Mouse (Mus musculus) cerebellum, postnatal 14 days (tissue): ENCODE data around the gene Rnf144a.
"Not testable (repeated sequence)": the region's sequence is repeated elsewhere in the genome, so short reads cannot be mapped to it uniquely, and the experiment has no call there.

ENCODE experiments used
- DNase-seq, 2 experiments: peaks; one replicate each; pipeline ENCODE4 v3.0.0; 2021; ENCODE audit warnings: mixed read lengths in 2 of 2

The Rnf144a gene

DNA sequence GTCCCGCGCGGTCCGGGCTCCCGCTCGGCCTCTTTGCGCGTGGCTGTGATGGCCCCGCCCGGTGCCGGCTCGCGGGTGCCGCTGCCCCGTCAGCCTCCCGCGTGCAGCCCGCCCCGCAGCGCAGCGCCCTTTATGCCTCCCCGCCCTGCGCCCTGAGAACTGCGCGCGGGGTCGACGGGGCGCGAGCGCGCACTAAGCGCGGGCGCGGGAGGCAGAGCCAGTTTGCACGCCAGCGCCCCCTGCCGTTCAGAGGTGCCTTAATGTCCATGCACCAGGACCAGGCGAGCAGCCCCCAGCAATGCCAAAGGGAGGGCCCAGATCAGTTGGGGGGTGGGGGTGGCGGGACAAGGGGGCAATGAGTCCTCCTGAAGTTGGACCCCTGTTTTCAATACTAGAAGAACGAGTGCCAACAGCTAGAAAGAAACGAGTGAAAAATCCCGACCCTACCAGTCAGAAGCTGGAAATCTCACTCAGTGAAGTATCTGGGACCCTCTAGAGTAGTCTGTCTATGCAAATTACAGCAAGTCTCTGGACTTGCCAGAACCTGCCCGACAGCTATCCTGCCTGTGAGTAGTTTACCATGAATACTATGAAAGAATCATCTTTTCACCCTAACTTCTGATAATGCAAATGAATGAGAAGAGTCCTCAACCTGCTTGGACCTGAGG is at the start of gene Rnf144a:
Gene Rnf144a, minus strand, starts transcription at position 151 of the 668 bp plus-strand sequence.
- DNase-seq, result peak; percentile 98 to 99

DNA sequence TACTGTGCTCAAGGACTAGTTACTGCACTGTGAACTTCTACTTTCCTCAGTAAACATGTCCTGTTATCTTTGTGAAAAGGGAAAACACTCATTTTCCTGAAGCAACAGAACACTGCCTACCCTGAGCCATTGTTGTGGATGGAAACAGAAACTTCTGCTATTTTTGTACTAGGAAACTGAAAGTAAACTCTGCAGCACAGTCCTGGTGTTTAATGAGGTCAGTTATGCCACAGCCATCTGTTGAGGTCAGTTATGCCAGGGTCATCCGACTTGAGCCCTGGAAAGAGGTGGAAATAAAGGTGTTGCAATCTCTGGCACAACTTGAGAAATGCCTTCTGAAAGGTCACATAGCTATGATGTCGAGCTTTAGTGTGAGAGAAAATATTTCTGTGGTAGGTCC is 45.0 kb upstream of the Rnf144a start:
- no peak for DNase-seq

DNA sequence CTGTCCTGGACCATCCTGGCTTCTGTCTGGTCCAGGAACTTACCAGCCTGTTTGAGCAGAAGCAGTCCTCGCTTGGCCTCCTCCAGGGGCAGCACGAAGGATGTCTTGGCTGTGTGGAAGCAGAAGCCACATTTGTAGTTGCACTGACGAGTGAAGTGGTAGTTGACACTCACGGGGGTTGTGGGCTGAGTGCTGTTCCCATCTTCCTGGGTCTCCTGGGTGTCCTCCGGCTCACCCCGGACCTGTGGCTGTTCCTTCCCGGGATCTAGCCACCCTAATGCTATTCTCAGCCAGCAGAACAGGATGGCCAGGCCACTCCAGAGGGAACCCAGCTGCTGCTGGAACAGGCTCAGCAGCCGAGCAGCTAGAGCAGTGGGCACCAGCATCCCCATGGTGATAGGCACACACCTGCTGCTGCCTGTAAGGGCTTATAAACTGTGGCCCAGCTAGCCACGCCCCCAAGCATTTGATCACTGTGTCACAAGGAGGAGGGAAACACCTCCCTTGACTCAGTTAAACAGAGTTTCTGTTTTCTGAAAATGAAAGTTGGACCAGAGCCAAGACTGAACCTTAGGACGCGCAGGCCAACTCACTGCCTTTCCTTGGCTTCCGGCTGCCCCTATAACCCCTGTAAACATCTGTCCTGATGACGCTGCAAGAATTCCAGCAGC is 41.1 kb upstream of the Rnf144a start, which contains the start of gene Rsad2:
Gene Rsad2, minus strand, starts transcription at position 425 of the 671 bp plus-strand sequence.
- DNase-seq, result peak; percentile 15 to 30

DNA sequence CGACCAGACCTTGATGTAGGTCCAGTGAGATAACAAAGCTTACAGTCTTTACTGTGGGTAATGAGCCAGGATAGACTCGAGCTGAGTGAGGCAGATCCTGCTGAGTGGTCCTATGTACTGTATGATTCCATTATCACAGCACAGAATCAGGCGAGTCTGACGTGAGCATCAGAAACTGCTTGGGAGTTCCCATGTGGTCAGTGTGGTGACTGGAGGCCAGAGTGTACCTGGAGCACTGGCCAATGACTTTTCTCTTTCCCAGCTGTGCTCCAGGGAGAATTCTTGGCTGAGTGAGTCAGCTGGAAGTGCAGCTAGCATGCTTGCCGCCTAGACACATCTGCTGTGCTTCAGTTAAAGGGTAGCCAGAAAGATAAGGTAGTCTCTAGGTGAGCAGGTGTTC is 39.6 kb upstream of the Rnf144a start:
- no peak for DNase-seq

DNA sequence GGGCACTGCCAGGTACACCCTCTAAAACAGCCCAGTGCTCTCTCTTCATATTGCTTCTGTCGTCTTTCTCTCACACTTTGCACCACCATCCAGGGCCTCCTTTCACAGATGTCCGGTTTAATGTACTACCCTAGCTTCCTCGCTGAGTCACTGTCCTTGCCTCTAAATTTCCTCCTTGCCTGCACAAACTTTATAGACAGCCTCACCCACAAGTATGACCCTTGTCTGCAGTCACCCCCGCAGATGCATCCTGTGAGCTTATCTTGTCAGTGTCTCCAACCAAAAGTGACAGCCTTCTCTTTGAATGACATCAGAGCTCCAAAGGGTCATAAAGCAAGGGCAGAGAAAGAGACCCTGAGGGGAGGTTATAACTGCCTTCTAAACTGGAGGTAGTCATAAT is 37.9 kb upstream of the Rnf144a start:
- DNase-seq, result no peak

DNA sequence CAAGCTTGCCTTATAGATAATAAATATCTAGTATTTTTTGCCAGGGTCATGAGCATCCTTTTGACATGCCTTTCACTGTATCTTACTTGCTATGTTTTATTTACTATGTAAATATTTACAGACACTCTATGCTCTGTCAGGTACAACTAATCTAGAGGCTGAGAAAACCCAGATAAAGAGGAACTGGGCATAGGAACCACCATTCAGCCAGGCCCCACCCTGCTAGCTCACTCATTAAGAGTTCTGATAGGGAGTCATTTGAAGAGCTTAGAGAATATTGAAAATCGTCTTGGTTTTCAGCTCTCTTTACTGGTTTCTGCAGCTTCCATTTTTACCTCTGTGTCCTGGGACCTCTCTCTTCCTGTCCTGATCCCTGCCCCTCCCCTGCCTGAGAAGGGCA is 36.1 kb upstream of the Rnf144a start:
- DNase-seq, result no peak

DNA sequence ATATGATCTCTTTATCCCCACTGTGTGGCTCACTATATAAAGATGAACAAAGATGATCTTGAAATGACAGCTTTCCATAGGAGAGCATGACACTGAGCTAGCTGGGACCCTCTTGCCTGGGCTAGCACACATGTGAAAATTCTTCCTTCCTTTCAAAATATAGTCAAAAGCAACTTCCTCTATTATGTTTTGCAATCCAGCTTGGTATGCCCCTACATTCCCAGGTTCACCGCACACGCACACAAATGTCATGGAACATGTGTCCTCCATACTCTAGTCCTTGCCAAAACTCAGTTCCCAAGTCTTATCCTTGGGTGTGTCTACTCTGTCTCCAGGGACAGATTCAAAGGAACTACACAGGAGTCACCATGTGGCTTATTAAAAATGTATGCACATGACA is 34.4 kb upstream of the Rnf144a start:
- no peak for DNase-seq

DNA sequence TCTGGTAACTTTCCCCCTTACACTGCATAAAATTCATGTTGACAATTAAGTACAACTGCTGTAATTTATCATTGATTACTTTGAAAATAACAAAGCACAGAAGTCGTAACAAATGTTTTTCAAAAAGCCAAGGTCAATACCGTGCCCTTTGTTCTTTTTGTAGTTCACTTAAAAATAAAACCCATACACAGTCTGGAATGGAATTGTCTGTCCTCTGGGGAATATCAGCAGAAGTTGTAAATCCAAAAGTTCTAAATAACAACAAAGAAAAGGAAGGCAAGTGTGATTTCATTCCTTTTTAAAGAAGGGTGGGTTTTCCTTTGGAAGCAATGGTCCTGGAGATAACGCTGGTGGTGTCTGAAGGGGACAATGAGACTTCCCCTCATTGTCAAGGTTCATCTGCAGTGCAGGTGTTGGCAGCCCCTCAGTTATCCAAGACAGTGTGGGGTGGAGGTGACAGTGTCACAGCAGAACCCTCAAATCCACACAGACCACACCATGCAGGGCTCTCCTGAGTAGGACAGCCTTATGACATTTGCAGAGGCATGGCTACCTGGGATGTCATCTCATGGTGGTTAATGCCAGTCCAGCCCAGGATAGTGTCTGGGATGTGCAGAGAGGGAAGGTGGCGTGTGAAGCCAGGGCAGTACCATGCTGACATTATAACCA is 31.5 kb upstream of the Rnf144a start:
- no peak for DNase-seq

GRCm38 (mm10) chr12:26444511-26444910 is 29.5 kb upstream of the Rnf144a start:
- no peak for DNase-seq

GRCm38 (mm10) chr12:26444054-26444453 is 29.0 kb upstream of the Rnf144a start:
- DNase-seq, result peak; percentile 78 to 83

DNA sequence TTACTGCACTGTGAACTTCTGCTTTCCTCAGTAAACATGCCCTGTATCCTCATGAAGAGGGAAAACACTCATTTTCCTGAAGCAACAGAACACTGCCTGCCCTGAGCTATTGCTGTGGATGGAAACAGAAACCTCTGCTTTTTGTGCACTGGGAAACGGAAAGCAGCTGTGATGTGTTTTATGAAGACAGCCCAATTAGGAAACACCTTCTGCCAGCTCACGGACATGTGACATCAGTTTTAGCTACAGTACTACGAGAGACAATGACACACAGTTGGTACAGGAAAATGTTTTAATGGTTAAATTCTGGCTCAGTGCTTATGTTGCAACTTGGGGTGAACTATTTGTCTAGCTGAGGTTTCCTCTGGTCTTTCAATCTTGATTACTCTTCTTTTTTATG is 24.3 kb upstream of the Rnf144a start:
- no peak for DNase-seq

DNA sequence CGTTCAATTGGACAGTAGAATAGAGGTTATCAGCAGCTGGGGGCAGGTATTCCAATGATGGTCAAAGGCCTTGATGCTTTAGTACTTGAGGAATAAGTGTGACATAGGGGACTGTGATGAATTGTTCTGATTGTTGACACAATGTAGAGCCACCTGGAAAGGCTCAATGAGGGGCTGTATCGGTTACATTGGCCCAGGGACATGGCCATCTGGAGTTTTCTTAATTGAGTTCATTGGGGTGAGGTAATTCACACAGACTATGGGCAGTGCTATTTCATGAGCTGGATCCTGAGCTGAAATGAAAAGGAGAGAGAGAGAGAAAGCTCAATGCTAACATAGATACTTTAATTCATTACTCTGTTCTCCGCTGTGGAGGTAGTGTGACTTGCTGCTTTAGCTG is 22.9 kb upstream of the Rnf144a start:
- DNase-seq, result peak; percentile 20 to 43

DNA sequence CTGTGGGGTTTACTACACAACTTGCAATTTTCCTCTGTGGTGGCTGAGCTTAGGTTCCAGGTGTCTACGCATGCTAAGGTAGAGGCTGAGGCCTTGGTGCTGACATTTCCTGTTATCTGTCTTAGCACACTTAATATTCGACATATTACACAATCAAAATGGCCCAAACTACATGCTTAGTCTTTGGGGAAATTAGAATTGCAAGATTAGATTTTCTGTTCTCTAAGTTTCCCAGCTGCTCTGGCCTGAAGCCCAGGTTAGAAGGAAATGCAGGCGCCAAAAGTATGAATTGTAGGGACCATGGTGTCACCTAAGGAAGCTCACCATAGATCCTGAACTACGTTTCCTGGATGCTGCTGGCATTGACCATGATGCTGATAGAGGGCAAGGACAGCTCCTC is 21.3 kb upstream of the Rnf144a start:
- no peak for DNase-seq

- not testable (repeated sequence) for DNase-seq
Observed at GRCm38 (mm10) chr12:26428771-26429170, 13.7 kb upstream of the Rnf144a start.

DNA sequence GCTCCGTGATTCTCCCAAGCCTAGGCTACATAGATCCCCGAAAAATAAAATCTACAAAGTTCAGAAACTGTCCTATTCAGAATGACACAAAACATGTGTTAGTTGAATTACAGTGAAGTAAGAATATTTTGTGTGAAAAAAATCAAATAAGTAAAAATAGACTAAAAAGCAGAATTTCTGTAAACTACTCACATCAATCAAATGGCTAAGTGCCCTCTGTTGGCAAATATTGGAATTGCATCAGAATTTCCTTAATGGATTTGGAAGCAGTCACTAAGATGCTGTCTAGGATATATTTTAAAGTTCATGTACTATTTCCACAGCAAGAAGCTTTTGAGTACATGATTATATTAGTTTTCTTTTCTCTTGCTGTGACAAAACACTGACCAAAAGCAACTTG is 9.8 kb upstream of the Rnf144a start:
- peak; percentile 53 to 70 for DNase-seq

DNA sequence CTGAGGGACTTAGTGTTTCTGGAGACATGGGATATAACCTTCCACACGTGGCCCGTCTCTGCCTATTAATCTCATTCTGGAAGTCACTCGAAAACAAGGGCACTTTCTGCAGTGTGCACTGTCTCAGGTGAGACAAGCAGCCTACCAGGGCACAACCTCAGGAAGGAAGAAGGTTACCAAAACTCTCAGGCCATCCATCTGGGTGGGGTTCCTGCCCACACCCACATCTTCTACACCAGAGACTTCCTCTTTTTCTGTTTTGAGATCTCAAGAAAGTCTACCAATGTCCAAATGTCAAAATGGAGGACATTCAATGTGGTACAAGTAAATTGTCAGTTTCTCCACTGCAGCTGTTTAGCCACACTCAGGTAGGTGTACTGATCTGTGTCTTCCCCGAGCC is 3.3 kb upstream of the Rnf144a start:
- no peak for DNase-seq

DNA sequence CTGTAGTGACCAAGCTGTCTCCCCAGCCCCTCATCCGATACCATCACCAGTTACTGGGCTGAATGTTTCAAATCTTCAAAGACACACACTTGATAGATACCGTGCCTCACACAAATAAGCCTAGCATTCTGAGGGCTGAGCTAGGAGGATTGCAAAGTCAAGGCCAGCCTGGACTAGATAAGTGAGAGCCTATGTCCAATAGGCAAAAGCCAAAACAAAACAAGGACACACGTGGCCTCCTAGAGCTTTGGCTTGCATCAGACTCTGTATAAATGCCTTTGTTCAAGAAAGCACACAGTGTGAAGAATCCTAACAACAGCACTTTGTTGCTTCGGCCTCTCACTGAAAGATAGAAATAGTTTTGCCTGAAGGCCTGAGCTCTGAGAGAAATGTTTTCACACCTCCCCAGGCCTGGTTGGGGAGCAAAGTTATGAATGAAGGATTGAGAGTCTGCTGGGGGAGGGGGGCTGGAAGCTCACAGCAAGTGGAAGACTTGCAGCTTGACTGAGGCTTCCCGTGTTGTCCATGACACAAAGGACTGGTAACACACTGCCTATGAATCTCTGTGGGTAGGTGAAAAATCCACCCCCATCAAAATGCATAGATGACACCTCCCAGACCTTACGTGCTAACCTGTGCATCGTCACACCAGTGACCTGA is 1.7 kb upstream of the Rnf144a start:
- DNase-seq, result no peak

DNA sequence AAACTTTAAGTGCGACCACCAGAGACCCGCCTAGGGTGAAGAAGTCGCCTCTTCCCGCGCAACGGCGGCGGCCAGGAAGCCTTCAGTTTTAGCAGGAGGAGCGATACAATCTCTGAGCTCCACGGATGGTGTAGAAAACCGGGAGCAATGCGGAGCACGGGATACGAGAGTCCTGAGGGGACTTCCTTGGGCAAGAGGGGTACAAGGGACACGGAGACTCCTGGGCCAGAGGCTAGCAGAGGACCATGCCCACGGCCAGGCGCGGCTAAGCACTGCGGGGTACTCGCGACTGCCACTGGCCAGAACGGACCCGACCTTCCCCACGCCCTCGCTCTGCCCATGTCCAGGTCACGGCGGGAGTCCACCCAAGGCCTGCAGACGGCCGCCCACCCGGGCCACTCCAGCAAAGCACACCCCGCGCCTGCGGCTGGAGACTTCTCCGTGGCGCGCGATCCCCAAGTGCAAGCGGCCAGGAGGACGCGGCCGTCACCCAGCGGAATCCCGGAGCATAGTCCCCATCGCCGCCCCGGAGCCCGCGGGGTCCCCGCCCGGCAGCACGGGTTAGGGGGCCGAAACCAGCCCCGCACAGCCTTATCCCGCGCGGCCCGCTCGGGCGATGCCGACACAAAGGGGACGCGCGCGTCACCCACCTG is 477 bp downstream of the Rnf144a start:
- DNase-seq, result peak; percentile 71 to 74

GRCm38 (mm10) chr12:26413961-26414411 is 1.1 kb downstream of the Rnf144a start:
- DNase-seq, result no peak

GRCm38 (mm10) chr12:26412802-26413201 is 2.3 kb downstream of the Rnf144a start:
- peak in 1 of 2 experiments; percentile 30 for DNase-seq

DNA sequence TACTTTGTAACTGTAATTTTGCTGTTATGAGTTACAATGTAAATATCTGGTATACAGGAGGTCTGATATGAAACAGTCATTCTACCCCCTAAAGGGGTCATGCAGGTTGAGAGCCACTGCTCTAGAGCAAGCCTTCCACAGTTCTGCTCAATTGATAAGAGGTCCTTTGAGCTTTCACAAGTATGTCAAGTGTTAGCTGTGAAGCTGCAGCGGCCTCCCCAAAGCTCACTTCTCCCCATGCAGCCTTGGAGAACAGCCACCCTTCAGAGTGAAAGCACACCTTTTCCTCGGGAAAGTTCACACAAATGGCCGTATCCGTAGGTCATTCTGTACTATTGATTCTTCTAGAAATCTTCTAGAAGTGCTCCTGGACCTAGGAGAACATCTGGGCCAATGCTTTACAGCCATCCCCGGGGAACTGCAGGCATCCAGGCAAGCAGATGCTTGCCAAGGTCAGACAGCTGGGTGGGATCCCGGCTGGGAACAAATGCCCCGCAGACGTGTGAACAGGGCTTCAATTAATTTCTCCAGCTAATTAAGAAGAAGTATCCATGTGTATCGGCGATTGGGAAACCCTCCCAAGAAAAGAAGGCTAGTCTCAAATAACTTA is 3.1 kb downstream of the Rnf144a start:
- no peak for DNase-seq

GRCm38 (mm10) chr12:26410443-26410842 is 4.6 kb downstream of the Rnf144a start:
- DNase-seq, result no peak
